Mouse (Mus musculus) layer of hippocampus, postnatal 36 days (tissue): Measurements from ENCODE around the gene Ifrd1. TPM values are rescaled to one million over a fixed set of nuclear protein-coding genes. Genes with fewer than 3 reads are reported as not detected.
"Not testable (repeated sequence)": the region's sequence is repeated elsewhere in the genome, so short reads cannot be mapped to it uniquely, and the experiment has no call there.

Experiments
- DNase-seq, 2 experiments: peaks; one replicate each; pipeline ENCODE4 v3.0.0; 2022
- microRNA-seq, 2 experiments: library from miRNA; unstranded; fragments of <30 nt; microRNA quantifications; one replicate each; pipeline ENCODE4 v1.2.0; 2021
- total RNA-seq, 2 experiments: library from RNA; stranded (reverse); gene quantifications; 2 replicates each; pipeline ENCODE4 v1.2.3; 2021

The Ifrd1 gene
- total RNA-seq, 2 experiments from 2014 or later, result 90.6 to 92.6 TPM

GRCm38 (mm10) chr12:40198427-40198826 lies 49.9 kb downstream of the Ifrd1 start:
- no peak for DNase-seq

- DNase-seq, result no peak
These were observed 50.3 kb downstream of the Ifrd1 start for GRCm38 (mm10) chr12:40198019-40198418.

- DNase-seq, result no peak
These were observed 50.8 kb downstream of the Ifrd1 start for GRCm38 (mm10) chr12:40197511-40197910.

GRCm38 (mm10) chr12:40185474-40185873 lies 62.8 kb downstream of the Ifrd1 start:
- DNase-seq, result no peak

GRCm38 (mm10) chr12:40177089-40177488 lies 71.2 kb downstream of the Ifrd1 start:
- no peak for DNase-seq

- DNase-seq, result no peak
These were observed 72.1 kb downstream of the Ifrd1 start for GRCm38 (mm10) chr12:40176158-40176557.

- DNase-seq, result not testable (repeated sequence)
These were observed 73.1 kb downstream of the Ifrd1 start for GRCm38 (mm10) chr12:40175171-40175570.

- no peak for DNase-seq
These were observed 76.7 kb downstream of the Ifrd1 start for GRCm38 (mm10) chr12:40171637-40172036.

GRCm38 (mm10) chr12:40169675-40170074 lies 78.6 kb downstream of the Ifrd1 start:
- DNase-seq, result no peak

- no peak for DNase-seq
These were observed 83.7 kb downstream of the Ifrd1 start for GRCm38 (mm10) chr12:40164621-40165020.

- DNase-seq, result no peak
These were observed 87.5 kb downstream of the Ifrd1 start for GRCm38 (mm10) chr12:40160777-40161176.

- DNase-seq, result no peak
These were observed 94.1 kb downstream of the Ifrd1 start for GRCm38 (mm10) chr12:40154188-40154587.

- no peak for DNase-seq
These were observed 95.8 kb downstream of the Ifrd1 start for GRCm38 (mm10) chr12:40152353-40153069.

Small RNAs within 50 kb of the gene (microRNA-seq; reads per million reads assigned to microRNA genes)
- gene Mir1938, result 0 to 0.60 reads per million in 2 experiments

Other genes starting within 250 kb of the Ifrd1 start
- 10 to 100 TPM; 33.8 to 34.3 TPM for gene Arl4a, start 210.5 kb downstream of the Ifrd1 start, total RNA-seq
- gene Scin, start 114.3 kb downstream of the Ifrd1 start, total RNA-seq, result 1 to 10 TPM; 1.7 to 2.6 TPM
- under 1 TPM; 0.30 to 0.51 TPM for gene Lsmem1, start 49.0 kb downstream of the Ifrd1 start, total RNA-seq
- 10 to 100 TPM; 24.5 to 27.7 TPM for gene Zfp277, start 197.4 kb upstream of the Ifrd1 start, total RNA-seq
- 100 to 1,000 TPM; 237 to 255 TPM for gene Dock4, start 197.4 kb upstream of the Ifrd1 start, total RNA-seq